Mouse (Mus musculus): ENCODE data around the gene Prex1. TPM values are rescaled to one million over a fixed set of nuclear protein-coding genes. Genes with fewer than 3 reads are reported as not detected.
A peak's percentile ranks its signal among the peaks of the same experiment; 100 is the strongest.

The Prex1 gene
- total and polyA plus RNA-seq, 2 experiments from 2014 or later, result 4.0 to 6.2 TPM

GRCm38 (mm10) chr2:166622079-166622478, 91.6 kb downstream of the Prex1 start:
- WGBS, result 88% methylated on average over 6 of the region's 6 CpGs
- Histone ChIP-seq H3K4me3 (ENCODE audit: low read depth, low read length) (no peak overlapping the region), H3K27ac (ENCODE audit: low read depth) (no peak overlapping the region), H3K9ac (replicated peaks; ENCODE audit: low read depth, low read length) (no peak overlapping the region), H3K27me3 (ENCODE audit: control insufficient read depth, insufficient read depth, low read length) (no peaks in the 10 kb centered on the region), H3K9me3 (replicated peaks; ENCODE audit: control insufficient read depth, low read length) (no peaks in the 10 kb centered on the region), H3K4me1 (ENCODE audit: control insufficient read depth, insufficient read depth) (peaks cover 12% of the 10 kb centered on the region; the same call in 1 of the 2 replicates), H3K36me3 (replicated peaks; ENCODE audit: control insufficient read depth, insufficient read depth, low read length) (no peaks in the 10 kb centered on the region), H3K4me2 (ENCODE audit: low read depth, low read length) (no peak overlapping the region)
- TF ChIP-seq CTCF (IDR thresholded peaks at IDR 0.05; ENCODE audit: low read depth) (no peak), EP300 (IDR thresholded peaks at IDR 0.05; ENCODE audit: low read depth) (no peak)
- no peak for ATAC-seq (ENCODE audit: insufficient read depth, low read depth)
- no peak for DNase-seq (ENCODE audit: low spot score)

DNA sequence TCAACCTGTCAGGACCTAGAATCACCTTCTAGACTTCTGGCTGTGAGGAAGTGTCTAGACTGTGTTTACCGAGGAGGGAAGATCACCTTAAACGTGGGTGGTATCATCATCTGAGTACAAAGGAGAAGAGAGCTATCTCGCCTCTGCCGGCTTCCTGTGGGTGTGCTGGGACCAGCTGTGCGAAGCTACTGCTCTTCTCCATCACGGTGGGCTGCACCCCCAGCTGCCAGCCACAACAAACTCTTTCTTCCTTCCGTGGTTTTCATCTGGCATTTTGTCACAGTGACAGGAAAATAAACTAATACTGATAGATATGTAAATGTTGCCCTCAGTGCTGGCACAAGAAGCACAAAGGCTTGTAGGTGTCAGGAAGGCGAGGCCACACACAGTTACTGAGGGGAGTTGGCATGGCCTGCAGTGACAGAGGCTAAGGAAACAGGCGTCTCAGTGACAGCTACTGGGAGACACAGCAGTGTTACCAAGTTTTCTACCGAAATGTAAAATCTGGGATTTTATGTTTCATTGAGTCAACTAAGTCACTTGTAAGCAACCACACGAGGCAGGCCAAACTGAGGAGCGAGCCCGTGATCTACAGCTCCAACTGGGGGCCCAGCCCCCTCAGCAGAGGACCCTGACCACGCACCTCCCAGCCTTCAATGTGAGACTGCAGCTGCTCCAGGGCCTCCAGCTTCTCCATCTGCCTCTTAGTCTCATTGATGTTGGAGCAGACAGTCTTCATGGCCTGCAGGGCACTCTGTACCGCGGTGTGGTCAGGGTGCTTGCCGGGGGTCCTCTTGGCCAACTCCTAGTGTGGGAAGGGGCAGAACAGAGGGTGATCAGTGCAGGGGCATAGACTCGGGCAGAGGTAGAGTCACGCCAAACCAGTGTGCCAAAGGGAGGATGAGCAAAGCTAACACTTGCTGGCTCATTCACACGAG, 92.8 kb downstream of the Prex1 start:
- Histone ChIP-seq H3K4me1 (ENCODE audit: control insufficient read depth, insufficient read depth) (peaks cover 12% of the 10 kb centered on the region; the same call in 1 of the 2 replicates), H3K27ac (ENCODE audit: low read depth) (peak overlapping the region; percentile 46; the same call in 1 of the 2 replicates), H3K4me3 (ENCODE audit: low read depth, low read length) (no peak overlapping the region), H3K9ac (replicated peaks; ENCODE audit: low read depth, low read length) (no peak overlapping the region), H3K9me3 (replicated peaks; ENCODE audit: control insufficient read depth, low read length) (no peaks in the 10 kb centered on the region), H3K27me3 (ENCODE audit: control insufficient read depth, insufficient read depth, low read length) (no peaks in the 10 kb centered on the region), H3K36me3 (replicated peaks; ENCODE audit: control insufficient read depth, insufficient read depth, low read length) (no peaks in the 10 kb centered on the region), H3K4me2 (ENCODE audit: low read depth, low read length) (no peak overlapping the region)
- ATAC-seq (ENCODE audit: insufficient read depth, low read depth) (no peak), DNase-seq (ENCODE audit: low spot score) (no peak)
- TF ChIP-seq EP300 (IDR thresholded peaks at IDR 0.05; ENCODE audit: low read depth), result no peak
- TF ChIP-seq CTCF (IDR thresholded peaks at IDR 0.05; ENCODE audit: low read depth), result no peak
- 63% methylated on average over 20 of the region's 20 CpGs for WGBS

- Histone ChIP-seq H3K27me3 (ENCODE audit: control insufficient read depth, insufficient read depth, low read length) (no peaks in the 10 kb centered on the region), H3K27ac (ENCODE audit: low read depth) (peak overlapping the region; percentile 47; the same call in 1 of the 2 replicates), H3K36me3 (replicated peaks; ENCODE audit: control insufficient read depth, insufficient read depth, low read length) (no peaks in the 10 kb centered on the region), H3K9ac (replicated peaks; ENCODE audit: low read depth, low read length) (no peak overlapping the region), H3K9me3 (replicated peaks; ENCODE audit: control insufficient read depth, low read length) (no peaks in the 10 kb centered on the region), H3K4me2 (ENCODE audit: low read depth, low read length) (no peak overlapping the region), H3K4me3 (ENCODE audit: low read depth, low read length) (no peak overlapping the region), H3K4me1 (ENCODE audit: control insufficient read depth, insufficient read depth) (peaks cover 12% of the 10 kb centered on the region; the same call in 1 of the 2 replicates)
- TF ChIP-seq EP300 (IDR thresholded peaks at IDR 0.05; ENCODE audit: low read depth), result no peak
- no peak for TF ChIP-seq CTCF (IDR thresholded peaks at IDR 0.05; ENCODE audit: low read depth)
- no peak for DNase-seq (ENCODE audit: low spot score)
- no peak for ATAC-seq (ENCODE audit: insufficient read depth, low read depth)
- WGBS, result 49% methylated on average over 10 of the region's 10 CpGs
These were observed 93.6 kb downstream of the Prex1 start for GRCm38 (mm10) chr2:166619906-166620490.

- H3K27ac ChIP-seq (ENCODE audit: low read depth), result peak overlapping the region; percentile 47; the same call in 1 of the 2 replicates
- H3K4me2 ChIP-seq (ENCODE audit: low read depth, low read length), result no peak overlapping the region
- ATAC-seq (ENCODE audit: insufficient read depth, low read depth), result no peak
- no peaks in the 10 kb centered on the region for H3K36me3 ChIP-seq (replicated peaks; ENCODE audit: control insufficient read depth, insufficient read depth, low read length)
- no peaks in the 10 kb centered on the region for H3K27me3 ChIP-seq (ENCODE audit: control insufficient read depth, insufficient read depth, low read length)
- H3K4me1 ChIP-seq (ENCODE audit: control insufficient read depth, insufficient read depth), result peaks cover 12% of the 10 kb centered on the region; the same call in 1 of the 2 replicates
- no peak for DNase-seq (ENCODE audit: low spot score)
- no peak overlapping the region for H3K9ac ChIP-seq (replicated peaks; ENCODE audit: low read depth, low read length)
- TF ChIP-seq CTCF (IDR thresholded peaks at IDR 0.05; ENCODE audit: low read depth) (no peak), EP300 (IDR thresholded peaks at IDR 0.05; ENCODE audit: low read depth) (no peak)
- no peaks in the 10 kb centered on the region for H3K9me3 ChIP-seq (replicated peaks; ENCODE audit: control insufficient read depth, low read length)
- WGBS, result 55% methylated on average over 5 of the region's 5 CpGs
- H3K4me3 ChIP-seq (ENCODE audit: low read depth, low read length), result no peak overlapping the region
These were observed 94.4 kb downstream of the Prex1 start for GRCm38 (mm10) chr2:166619270-166619669.

- H3K4me1 ChIP-seq (ENCODE audit: control insufficient read depth, insufficient read depth), result 0 out of 2 replicates have a peak, but pooled peaks cover 5% of the 10 kb centered on the region
- no peak overlapping the region for H3K9ac ChIP-seq (replicated peaks; ENCODE audit: low read depth, low read length)
- WGBS, result 95% methylated on average over 5 of the region's 5 CpGs
- no peaks in the 10 kb centered on the region for H3K9me3 ChIP-seq (replicated peaks; ENCODE audit: control insufficient read depth, low read length)
- TF ChIP-seq EP300 (IDR thresholded peaks at IDR 0.05; ENCODE audit: low read depth), result no peak
- TF ChIP-seq CTCF (IDR thresholded peaks at IDR 0.05; ENCODE audit: low read depth), result no peak
- no peak for DNase-seq (ENCODE audit: low spot score)
- no peaks in the 10 kb centered on the region for H3K27me3 ChIP-seq (ENCODE audit: control insufficient read depth, insufficient read depth, low read length)
- H3K36me3 ChIP-seq (replicated peaks; ENCODE audit: control insufficient read depth, insufficient read depth, low read length), result 0 out of 2 replicates have a peak, but pooled peaks cover 4% of the 10 kb centered on the region
- no peak overlapping the region for H3K4me3 ChIP-seq (ENCODE audit: low read depth, low read length)
- no peak overlapping the region for H3K27ac ChIP-seq (ENCODE audit: low read depth)
- H3K4me2 ChIP-seq (ENCODE audit: low read depth, low read length), result no peak overlapping the region
- ATAC-seq (ENCODE audit: insufficient read depth, low read depth), result no peak
These were observed 95.9 kb downstream of the Prex1 start for GRCm38 (mm10) chr2:166617706-166618105.
